Mouse (Mus musculus): ENCODE results near the gene Acvrl1. TPM values are rescaled to one million over a fixed set of nuclear protein-coding genes. Genes with fewer than 3 reads are reported as not detected.

Gene Acvrl1
- polyA plus RNA-seq, 1 experiment, result 69.9 TPM

- no peak for DNase-seq (ENCODE audit: low spot score)
These were observed 62.4 kb downstream of the Acvrl1 start for GRCm38 (mm10) chr15:101190762-101191150.

GRCm38 (mm10) chr15:101191459-101192259 lies 63.3 kb downstream of the Acvrl1 start:
- DNase-seq (ENCODE audit: low spot score), result no peak

- no peak for DNase-seq (ENCODE audit: low spot score)
These were observed 63.9 kb downstream of the Acvrl1 start for GRCm38 (mm10) chr15:101192260-101192640.

GRCm38 (mm10) chr15:101192651-101193050 lies 64.3 kb downstream of the Acvrl1 start:
- no peak for DNase-seq (ENCODE audit: low spot score)

- no peak for DNase-seq (ENCODE audit: low spot score)
These were observed 65.6 kb downstream of the Acvrl1 start for GRCm38 (mm10) chr15:101193971-101194370.

Other genes starting within 250 kb of the Acvrl1 start
- 0.09 and 0.15 TPM in 2 replicates for gene Gm47841, start 81.1 kb upstream of the Acvrl1 start, polyA plus RNA-seq (2012; rRNA removed)
- 7.3 and 7.5 TPM in 2 replicates for gene Fignl2, start 50.0 kb upstream of the Acvrl1 start, polyA plus RNA-seq (2012; rRNA removed)
- not detected in 2 replicates for gene Ankrd33, start 12.8 kb upstream of the Acvrl1 start, polyA plus RNA-seq (2012; rRNA removed)
- gene Acvr1b, start 45.5 kb downstream of the Acvrl1 start, polyA plus RNA-seq (2012; rRNA removed), result 24.8 and 27.1 TPM in 2 replicates
- gene Grasp, start 95.7 kb downstream of the Acvrl1 start, polyA plus RNA-seq (2012; rRNA removed), result 8.7 and 9.7 TPM in 2 replicates
- 11.7 and 12.4 TPM in 2 replicates for gene Nr4a1, start 125.7 kb downstream of the Acvrl1 start, polyA plus RNA-seq (2012; rRNA removed)
- 40.5 and 54.0 TPM in 2 replicates for gene Atg101, start 155.8 kb downstream of the Acvrl1 start, polyA plus RNA-seq (2012; rRNA removed)
- gene 6030408B16Rik, start 164.7 kb downstream of the Acvrl1 start, polyA plus RNA-seq (2012; rRNA removed), result 2.2 and 3.5 TPM in 2 replicates
- 4.8 and 6.2 TPM in 2 replicates for gene Krt80, start 241.6 kb downstream of the Acvrl1 start, polyA plus RNA-seq (2012; rRNA removed)

Measured in urinary bladder, adult 2 months (tissue).